Mouse (Mus musculus) hindbrain, embryonic 14.5 days (tissue): Measurements from ENCODE around the gene Mrps7. TPM values are rescaled to one million over a fixed set of nuclear protein-coding genes. Genes with fewer than 3 reads are reported as not detected.

Source experiments
- ATAC-seq: fragments of 200-750 bp; cut with Nextera tagmentation; 2 replicates; pipeline ENCODE4 v1.8.0; 2017; ENCODE audit warnings: moderate number of reproducible peaks, mild to moderate bottlenecking, moderate TSS enrichment, moderate library complexity; ENCODE audit not compliant: low FRiP score
- DNase-seq: peaks from one replicate; pipeline ENCODE4 v3.0.0-alpha.2; 2015; ENCODE audit warnings: low spot score
- H3K27ac ChIP-seq: fragments of 300-500 bp; sonication (generic); 2 replicates; pipeline ENCODE4 v1.5.1; 2014; ENCODE audit warnings: mild to moderate bottlenecking, moderate library complexity
- H3K27me3 ChIP-seq: fragments of 300-500 bp; sonication (generic); 2 replicates; pipeline ENCODE4 v1.6.1; 2014; ENCODE audit warnings: mild to moderate bottlenecking, low read length, mixed read lengths; ENCODE audit not compliant: control insufficient read depth, insufficient read depth
- H3K36me3 ChIP-seq: fragments of 300-500 bp; sonication (generic); replicated peaks from 2 replicates; pipeline ENCODE4 v1.6.1; 2014; ENCODE audit not compliant: control insufficient read depth, insufficient read depth
- H3K4me1 ChIP-seq: fragments of 300-500 bp; sonication (generic); replicated peaks from 2 replicates; pipeline ENCODE4 v1.6.1; 2014; ENCODE audit warnings: antibody characterized with exemption, low read length, mixed read lengths; ENCODE audit not compliant: control insufficient read depth, insufficient read depth
- H3K4me2 ChIP-seq: fragments of 300-500 bp; sonication (generic); replicated peaks from 2 replicates; pipeline ENCODE4 v1.6.1; 2014; ENCODE audit warnings: mild to moderate bottlenecking, moderate library complexity
- H3K4me3 ChIP-seq: fragments of 300-500 bp; sonication (generic); replicated peaks from 2 replicates; pipeline ENCODE4 v1.5.1; 2014; ENCODE audit warnings: mild to moderate bottlenecking, low read length
- H3K9ac ChIP-seq: fragments of 300-500 bp; sonication (generic); 2 replicates; pipeline ENCODE4 v1.6.1; 2014
- H3K9me3 ChIP-seq: fragments of 300-500 bp; sonication (generic); 2 replicates; pipeline ENCODE4 v1.6.1; 2016; ENCODE audit warnings: low read length; ENCODE audit not compliant: control insufficient read depth
- WGBS: fragments of 180-500 bp; shearing (Covaris S2); extraction: QIAGEN DNeasy Blood & Tissue Kit; methylation state at CpG from one replicate; pipeline ENCODE4 v1.1.7; 2014; 5-methylcytosine and 5-hydroxymethylcytosine counted together
- polyA plus RNA-seq: library from polyadenylated mRNA; unstranded; fragments of >200 nt; fragmentation: Nextera tagmentation; extraction: Ambion mirVana; gene quantifications from 2 replicates; pipeline ENCODE4 v1.2.1, GENCODE M21; 2014

The Mrps7 gene
- polyA plus RNA-seq, 1 experiment from 2014 or later, result 72.5 TPM

- Histone ChIP-seq H3K4me3 (no peak overlapping the region), H3K9me3 (no peaks in the 10 kb centered on the region), H3K9ac (no peak overlapping the region), H3K4me1 (peaks cover 11% of the 10 kb centered on the region; the same call in 1 of the 2 replicates), H3K27me3 (no peaks in the 10 kb centered on the region), H3K27ac (no peak overlapping the region), H3K36me3 (peaks cover 49% of the 10 kb centered on the region), H3K4me2 (no peak overlapping the region)
- ATAC-seq (no peak), DNase-seq (no peak)
- WGBS, result 74% methylated on average over 9 of the region's 9 CpGs
Observed at GRCm38 (mm10) chr11:115623487-115624070, 19.9 kb downstream of the Mrps7 start.

GRCm38 (mm10) chr11:115625877-115626276, 22.2 kb downstream of the Mrps7 start:
- Histone ChIP-seq H3K4me2 (no peak overlapping the region), H3K9ac (0 out of 2 replicates have a peak overlapping the region, but pooled peaks have one; percentile 16), H3K4me1 (peaks cover 14% of the 10 kb centered on the region; the same call in 1 of the 2 replicates), H3K9me3 (no peaks in the 10 kb centered on the region), H3K27me3 (no peaks in the 10 kb centered on the region), H3K4me3 (no peak overlapping the region), H3K36me3 (peaks cover 26% of the 10 kb centered on the region), H3K27ac (no peak overlapping the region)
- ATAC-seq (no peak), DNase-seq (no peak)
- 81% methylated on average over 9 of the region's 9 CpGs for WGBS

- Histone ChIP-seq H3K36me3 (peaks cover 18% of the 10 kb centered on the region), H3K27me3 (no peaks in the 10 kb centered on the region), H3K9ac (peak overlapping the region; percentile 79), H3K9me3 (no peaks in the 10 kb centered on the region), H3K27ac (no peak overlapping the region), H3K4me1 (peaks cover 14% of the 10 kb centered on the region; the same call in 1 of the 2 replicates), H3K4me3 (peak overlapping the region; percentile 75), H3K4me2 (peak overlapping the region; percentile 87)
- no peak for ATAC-seq
- no peak for DNase-seq
- 59% methylated on average over 11 of the region's 11 CpGs for WGBS
Observed at GRCm38 (mm10) chr11:115626824-115627616, 23.3 kb downstream of the Mrps7 start.

- WGBS, result under 1% methylated on average over 47 of the region's 47 CpGs
- ATAC-seq, result peak; percentile 99
- H3K27ac ChIP-seq, result no peak within 1 kb of the TSS
Observed at GRCm38 (mm10) chr11:115627705-115628464, 24.2 kb downstream of the Mrps7 start, which contains the start of gene Slc25a19. Gene Slc25a19, minus strand, starts transcription at chr11:115628295.

GRCm38 (mm10) chr11:115628465-115629101, 24.9 kb downstream of the Mrps7 start:
- peaks cover 2% of the 10 kb centered on the region for H3K36me3 ChIP-seq
- H3K9me3 ChIP-seq, result no peaks in the 10 kb centered on the region
- peaks cover 14% of the 10 kb centered on the region; the same call in 1 of the 2 replicates for H3K4me1 ChIP-seq
- H3K27ac ChIP-seq, result no peak overlapping the region
- whole genome bisulfite sequencing, result 55% methylated on average over 13 of the region's 13 CpGs
- H3K27me3 ChIP-seq, result no peaks in the 10 kb centered on the region
- ATAC-seq (peak; percentile 22; the same call in 1 of the 2 replicates), DNase-seq (no peak)
- peak overlapping the region; percentile 75 for H3K4me3 ChIP-seq
- H3K4me2 ChIP-seq, result peak overlapping the region; percentile 87
- peak overlapping the region; percentile 79 for H3K9ac ChIP-seq

More at GRCm38 (mm10) chr11:115627705-115628464, 24.2 kb downstream of the Mrps7 start, which contains the start of gene Slc25a19:
- Histone ChIP-seq H3K27me3 (no peaks in the 10 kb centered on the region), H3K36me3 (peaks cover 9% of the 10 kb centered on the region), H3K4me2 (peak within 1 kb of the TSS; percentile 87), H3K9ac (peak within 1 kb of the TSS; percentile 79), H3K9me3 (no peaks in the 10 kb centered on the region), H3K4me3 (peak within 1 kb of the TSS; percentile 75), H3K4me1 (peaks cover 14% of the 10 kb centered on the region; the same call in 1 of the 2 replicates)
- DNase-seq, result peak; percentile 98

- no peak overlapping the region for H3K4me3 ChIP-seq
- ATAC-seq (no peak), DNase-seq (no peak)
- H3K36me3 ChIP-seq, result no peaks in the 10 kb centered on the region
- no peaks in the 10 kb centered on the region for H3K9me3 ChIP-seq
- H3K27ac ChIP-seq, result no peak overlapping the region
- WGBS, result 87% methylated on average over 13 of the region's 13 CpGs
- no peak overlapping the region for H3K4me2 ChIP-seq
- H3K4me1 ChIP-seq, result peaks cover 14% of the 10 kb centered on the region; the same call in 1 of the 2 replicates
- no peak overlapping the region for H3K9ac ChIP-seq
- H3K27me3 ChIP-seq, result no peaks in the 10 kb centered on the region
Observed at GRCm38 (mm10) chr11:115629734-115630531, 26.2 kb downstream of the Mrps7 start.

- H3K36me3 ChIP-seq, result no peaks in the 10 kb centered on the region
- H3K27ac ChIP-seq, result no peak overlapping the region
- no peak overlapping the region for H3K9ac ChIP-seq
- no peaks in the 10 kb centered on the region for H3K27me3 ChIP-seq
- H3K4me1 ChIP-seq, result peaks cover 14% of the 10 kb centered on the region; the same call in 1 of the 2 replicates
- ATAC-seq (no peak), DNase-seq (no peak)
- no peak overlapping the region for H3K4me3 ChIP-seq
- H3K9me3 ChIP-seq, result no peaks in the 10 kb centered on the region
- 51% methylated on average over 16 of the region's 16 CpGs for WGBS
- H3K4me2 ChIP-seq, result no peak overlapping the region
Observed at GRCm38 (mm10) chr11:115630532-115631504, 27.1 kb downstream of the Mrps7 start.
